Mouse (Mus musculus): ENCODE data around the gene Zc3h12c.

Gene Zc3h12c

GRCm38 (mm10) chr9:52174671-52175111, 6.3 kb upstream of the Zc3h12c start:
- Histone ChIP-seq H3K27me3 (ENCODE audit: control insufficient read depth, insufficient read depth, low read length, poor library complexity, severe bottlenecking) (no peaks in the 10 kb centered on the region), H3K36me3 (ENCODE audit: control insufficient read depth, insufficient read depth, low read length, poor library complexity, severe bottlenecking) (no peaks in the 10 kb centered on the region)
- DNase-seq (ENCODE audit: low read depth, low spot score), result no peak

GRCm38 (mm10) chr9:52173937-52174336, 5.6 kb upstream of the Zc3h12c start:
- DNase-seq (ENCODE audit: low read depth, low spot score), result no peak
- Histone ChIP-seq H3K27me3 (ENCODE audit: control insufficient read depth, insufficient read depth, low read length, poor library complexity, severe bottlenecking) (no peaks in the 10 kb centered on the region), H3K36me3 (ENCODE audit: control insufficient read depth, insufficient read depth, low read length, poor library complexity, severe bottlenecking) (no peaks in the 10 kb centered on the region)

GRCm38 (mm10) chr9:52172550-52172949, 4.2 kb upstream of the Zc3h12c start:
- DNase-seq (ENCODE audit: low read depth, low spot score), result no peak
- Histone ChIP-seq H3K27me3 (ENCODE audit: control insufficient read depth, insufficient read depth, low read length, poor library complexity, severe bottlenecking) (no peaks in the 10 kb centered on the region), H3K36me3 (ENCODE audit: control insufficient read depth, insufficient read depth, low read length, poor library complexity, severe bottlenecking) (no peaks in the 10 kb centered on the region)

GRCm38 (mm10) chr9:52170671-52171070, 2.3 kb upstream of the Zc3h12c start:
- H3K27me3 ChIP-seq (ENCODE audit: control insufficient read depth, insufficient read depth, low read length, poor library complexity, severe bottlenecking), result no peaks in the 10 kb centered on the region
- DNase-seq (ENCODE audit: low read depth, low spot score), result no peak
- no peaks in the 10 kb centered on the region for H3K36me3 ChIP-seq (ENCODE audit: control insufficient read depth, insufficient read depth, low read length, poor library complexity, severe bottlenecking)

GRCm38 (mm10) chr9:52170131-52170530, 1.8 kb upstream of the Zc3h12c start:
- Histone ChIP-seq H3K36me3 (ENCODE audit: control insufficient read depth, insufficient read depth, low read length, poor library complexity, severe bottlenecking) (no peaks in the 10 kb centered on the region), H3K27me3 (ENCODE audit: control insufficient read depth, insufficient read depth, low read length, poor library complexity, severe bottlenecking) (no peaks in the 10 kb centered on the region)
- no peak for DNase-seq (ENCODE audit: low read depth, low spot score)

GRCm38 (mm10) chr9:52168686-52169270, 406 bp upstream of the Zc3h12c start:
- DNase-seq (ENCODE audit: low read depth, low spot score), result peak; percentile 78
- Histone ChIP-seq H3K27me3 (ENCODE audit: control insufficient read depth, insufficient read depth, low read length, poor library complexity, severe bottlenecking) (no peaks in the 10 kb centered on the region), H3K36me3 (ENCODE audit: control insufficient read depth, insufficient read depth, low read length, poor library complexity, severe bottlenecking) (no peaks in the 10 kb centered on the region)

- Histone ChIP-seq H3K27me3 (ENCODE audit: control insufficient read depth, insufficient read depth, low read length, poor library complexity, severe bottlenecking) (no peaks in the 10 kb centered on the region), H3K36me3 (ENCODE audit: control insufficient read depth, insufficient read depth, low read length, poor library complexity, severe bottlenecking) (no peaks in the 10 kb centered on the region)
- DNase-seq (ENCODE audit: low read depth, low spot score), result no peak
These were observed 888 bp downstream of the Zc3h12c start for GRCm38 (mm10) chr9:52167506-52167862.

GRCm38 (mm10) chr9:52167084-52167483, 1.3 kb downstream of the Zc3h12c start:
- no peak for DNase-seq (ENCODE audit: low read depth, low spot score)
- Histone ChIP-seq H3K27me3 (ENCODE audit: control insufficient read depth, insufficient read depth, low read length, poor library complexity, severe bottlenecking) (no peaks in the 10 kb centered on the region), H3K36me3 (ENCODE audit: control insufficient read depth, insufficient read depth, low read length, poor library complexity, severe bottlenecking) (no peaks in the 10 kb centered on the region)

GRCm38 (mm10) chr9:52165706-52166090, 2.7 kb downstream of the Zc3h12c start:
- DNase-seq (ENCODE audit: low read depth, low spot score), result no peak
- Histone ChIP-seq H3K36me3 (ENCODE audit: control insufficient read depth, insufficient read depth, low read length, poor library complexity, severe bottlenecking) (no peaks in the 10 kb centered on the region), H3K27me3 (ENCODE audit: control insufficient read depth, insufficient read depth, low read length, poor library complexity, severe bottlenecking) (no peaks in the 10 kb centered on the region)

- Histone ChIP-seq H3K27me3 (ENCODE audit: control insufficient read depth, insufficient read depth, low read length, poor library complexity, severe bottlenecking) (no peaks in the 10 kb centered on the region), H3K36me3 (ENCODE audit: control insufficient read depth, insufficient read depth, low read length, poor library complexity, severe bottlenecking) (no peaks in the 10 kb centered on the region)
- DNase-seq (ENCODE audit: low read depth, low spot score), result no peak
These were observed 3.2 kb downstream of the Zc3h12c start for GRCm38 (mm10) chr9:52165076-52165705.

- no peaks in the 10 kb centered on the region for H3K27me3 ChIP-seq (ENCODE audit: control insufficient read depth, insufficient read depth, low read length, poor library complexity, severe bottlenecking)
- no peak for DNase-seq (ENCODE audit: low read depth, low spot score)
- no peaks in the 10 kb centered on the region for H3K36me3 ChIP-seq (ENCODE audit: control insufficient read depth, insufficient read depth, low read length, poor library complexity, severe bottlenecking)
These were observed 7.9 kb downstream of the Zc3h12c start for GRCm38 (mm10) chr9:52160512-52160911.

GRCm38 (mm10) chr9:52158561-52158960, 9.8 kb downstream of the Zc3h12c start:
- H3K27me3 ChIP-seq (ENCODE audit: control insufficient read depth, insufficient read depth, low read length, poor library complexity, severe bottlenecking), result no peaks in the 10 kb centered on the region
- no peak for DNase-seq (ENCODE audit: low read depth, low spot score)
- no peaks in the 10 kb centered on the region for H3K36me3 ChIP-seq (ENCODE audit: control insufficient read depth, insufficient read depth, low read length, poor library complexity, severe bottlenecking)

- no peak for DNase-seq (ENCODE audit: low read depth, low spot score)
- Histone ChIP-seq H3K36me3 (ENCODE audit: control insufficient read depth, insufficient read depth, low read length, poor library complexity, severe bottlenecking) (no peaks in the 10 kb centered on the region), H3K27me3 (ENCODE audit: control insufficient read depth, insufficient read depth, low read length, poor library complexity, severe bottlenecking) (no peaks in the 10 kb centered on the region)
These were observed 13.0 kb downstream of the Zc3h12c start for GRCm38 (mm10) chr9:52155417-52155816.

GRCm38 (mm10) chr9:52154253-52154652, 14.1 kb downstream of the Zc3h12c start:
- Histone ChIP-seq H3K36me3 (ENCODE audit: control insufficient read depth, insufficient read depth, low read length, poor library complexity, severe bottlenecking) (no peaks in the 10 kb centered on the region), H3K27me3 (ENCODE audit: control insufficient read depth, insufficient read depth, low read length, poor library complexity, severe bottlenecking) (no peaks in the 10 kb centered on the region)
- DNase-seq (ENCODE audit: low read depth, low spot score), result no peak

- no peaks in the 10 kb centered on the region for H3K36me3 ChIP-seq (ENCODE audit: control insufficient read depth, insufficient read depth, low read length, poor library complexity, severe bottlenecking)
- DNase-seq (ENCODE audit: low read depth, low spot score), result no peak
- no peaks in the 10 kb centered on the region for H3K27me3 ChIP-seq (ENCODE audit: control insufficient read depth, insufficient read depth, low read length, poor library complexity, severe bottlenecking)
These were observed 16.1 kb downstream of the Zc3h12c start for GRCm38 (mm10) chr9:52152076-52152826.

Measured in splenic B cell, adult 2 months (primary cell).